Mouse (Mus musculus): ENCODE measurements around the gene Ino80. TPM values are rescaled to one million over a fixed set of nuclear protein-coding genes. Genes with fewer than 3 reads are reported as not detected.
A peak's percentile ranks its signal among the peaks of the same experiment; 100 is the strongest.

Gene Ino80
- polyA plus RNA-seq, 1 experiment from 2014 or later, result 1.4 TPM

- peaks cover 11% of the 10 kb centered on the region; the same call in 1 of the 2 replicates for H3K36me3 ChIP-seq (replicated peaks)
- no peak overlapping the region for H3K4me3 ChIP-seq (replicated peaks)
- H3K27ac ChIP-seq (replicated peaks), result no peak overlapping the region
- 75% methylated on average over 3 of the region's 3 CpGs for WGBS (ENCODE audit: insufficient replicate concordance)
- H3K9me3 ChIP-seq (replicated peaks), result no peaks in the 10 kb centered on the region
- peaks cover 29% of the 10 kb centered on the region for H3K27me3 ChIP-seq
- H3K4me1 ChIP-seq (replicated peaks), result peaks cover 24% of the 10 kb centered on the region
- no peak overlapping the region for H3K9ac ChIP-seq
- no peak for ATAC-seq (ENCODE audit: insufficient read depth)
- no peak overlapping the region for H3K4me2 ChIP-seq
Observed at GRCm38 (mm10) chr2:119355089-119355488, 122.4 kb downstream of the Ino80 start.

GRCm38 (mm10) chr2:119353707-119354106 is 123.8 kb downstream of the Ino80 start:
- no peak overlapping the region for H3K4me2 ChIP-seq
- H3K4me3 ChIP-seq (replicated peaks), result no peak overlapping the region
- no peak for ATAC-seq (ENCODE audit: insufficient read depth)
- peaks cover 11% of the 10 kb centered on the region; the same call in 1 of the 2 replicates for H3K36me3 ChIP-seq (replicated peaks)
- H3K27me3 ChIP-seq, result peaks cover 35% of the 10 kb centered on the region
- no peaks in the 10 kb centered on the region for H3K9me3 ChIP-seq (replicated peaks)
- no peak overlapping the region for H3K27ac ChIP-seq (replicated peaks)
- H3K4me1 ChIP-seq (replicated peaks), result peaks cover 27% of the 10 kb centered on the region
- 72% methylated on average over 8 of the region's 8 CpGs for WGBS (ENCODE audit: insufficient replicate concordance)
- no peak overlapping the region for H3K9ac ChIP-seq

DNA sequence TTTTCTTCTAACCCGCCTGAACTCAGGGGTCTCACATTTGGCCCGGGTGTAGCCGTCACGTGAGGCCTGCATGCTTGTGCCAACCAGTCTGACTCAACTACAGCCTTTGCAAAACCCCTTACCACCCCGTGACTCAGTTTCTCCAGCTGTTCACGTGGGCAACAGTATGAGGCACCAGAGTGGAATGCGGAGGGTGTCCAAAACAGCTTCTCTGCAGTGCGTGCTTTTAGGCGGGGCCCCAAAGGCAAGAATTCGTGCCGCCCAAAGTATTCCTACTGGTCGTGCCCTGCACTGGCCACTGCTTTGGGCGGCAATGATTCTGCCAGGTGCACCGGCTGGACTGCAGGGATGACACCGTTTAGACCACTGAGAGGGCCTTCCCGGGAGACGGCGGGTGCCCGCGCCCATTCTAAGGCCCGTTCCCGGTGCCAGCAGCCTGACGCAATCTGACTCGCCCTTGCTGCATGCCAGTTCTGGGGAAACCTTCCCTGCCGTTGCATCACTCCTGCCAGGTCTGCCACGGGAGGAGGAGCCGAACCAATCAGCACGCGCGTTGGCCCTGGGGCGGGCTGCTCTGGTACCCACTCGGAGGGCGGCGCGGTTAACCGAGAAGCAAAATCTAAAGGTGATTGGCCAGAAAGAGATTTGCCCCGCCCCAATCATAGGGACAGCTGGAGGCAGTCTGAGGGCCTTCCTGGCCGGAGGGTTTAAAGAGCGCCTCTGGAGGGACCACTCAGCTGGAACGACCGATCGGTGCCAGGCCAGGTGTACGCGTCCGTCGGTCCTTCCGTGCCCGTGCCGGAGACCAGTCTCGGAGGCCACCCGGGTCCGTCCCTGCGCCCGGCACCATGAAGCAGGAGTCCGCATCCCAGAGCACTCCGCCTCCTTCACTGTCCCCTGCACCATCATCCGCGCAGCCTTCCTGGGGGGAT is 126.7 kb downstream of the Ino80 start, which contains the start of gene Chac1:
TSS of gene Chac1 (plus strand) at position 675 of the 932 bp plus-strand sequence.
- Histone ChIP-seq H3K27me3 (peaks cover 44% of the 10 kb centered on the region), H3K9ac (peak within 1 kb of the TSS; percentile 65), H3K27ac (replicated peaks) (peak within 1 kb of the TSS; percentile 52; the same call in 1 of the 2 replicates), H3K4me2 (peak within 1 kb of the TSS; percentile 89), H3K36me3 (replicated peaks) (peaks cover 11% of the 10 kb centered on the region; the same call in 1 of the 2 replicates), H3K4me3 (replicated peaks) (peak within 1 kb of the TSS; percentile 70), H3K9me3 (replicated peaks) (no peaks in the 10 kb centered on the region), H3K4me1 (replicated peaks) (peaks cover 19% of the 10 kb centered on the region)
- WGBS (ENCODE audit: insufficient replicate concordance), result 7% methylated on average over 58 of the region's 58 CpGs
- ATAC-seq (ENCODE audit: insufficient read depth), result peak; percentile 94

- Histone ChIP-seq H3K27ac (replicated peaks) (no peak overlapping the region), H3K36me3 (replicated peaks) (no peaks in the 10 kb centered on the region), H3K9me3 (replicated peaks) (no peaks in the 10 kb centered on the region), H3K4me3 (replicated peaks) (no peak overlapping the region), H3K4me2 (no peak overlapping the region), H3K27me3 (peaks cover 24% of the 10 kb centered on the region), H3K9ac (no peak overlapping the region), H3K4me1 (replicated peaks) (no peaks in the 10 kb centered on the region; the same call in 1 of the 2 replicates)
- no peak for ATAC-seq (ENCODE audit: insufficient read depth)
- WGBS (ENCODE audit: insufficient replicate concordance), result 15% methylated on average over 6 of the region's 6 CpGs
Observed at GRCm38 (mm10) chr2:119344537-119345138, 132.8 kb downstream of the Ino80 start.

DNA sequence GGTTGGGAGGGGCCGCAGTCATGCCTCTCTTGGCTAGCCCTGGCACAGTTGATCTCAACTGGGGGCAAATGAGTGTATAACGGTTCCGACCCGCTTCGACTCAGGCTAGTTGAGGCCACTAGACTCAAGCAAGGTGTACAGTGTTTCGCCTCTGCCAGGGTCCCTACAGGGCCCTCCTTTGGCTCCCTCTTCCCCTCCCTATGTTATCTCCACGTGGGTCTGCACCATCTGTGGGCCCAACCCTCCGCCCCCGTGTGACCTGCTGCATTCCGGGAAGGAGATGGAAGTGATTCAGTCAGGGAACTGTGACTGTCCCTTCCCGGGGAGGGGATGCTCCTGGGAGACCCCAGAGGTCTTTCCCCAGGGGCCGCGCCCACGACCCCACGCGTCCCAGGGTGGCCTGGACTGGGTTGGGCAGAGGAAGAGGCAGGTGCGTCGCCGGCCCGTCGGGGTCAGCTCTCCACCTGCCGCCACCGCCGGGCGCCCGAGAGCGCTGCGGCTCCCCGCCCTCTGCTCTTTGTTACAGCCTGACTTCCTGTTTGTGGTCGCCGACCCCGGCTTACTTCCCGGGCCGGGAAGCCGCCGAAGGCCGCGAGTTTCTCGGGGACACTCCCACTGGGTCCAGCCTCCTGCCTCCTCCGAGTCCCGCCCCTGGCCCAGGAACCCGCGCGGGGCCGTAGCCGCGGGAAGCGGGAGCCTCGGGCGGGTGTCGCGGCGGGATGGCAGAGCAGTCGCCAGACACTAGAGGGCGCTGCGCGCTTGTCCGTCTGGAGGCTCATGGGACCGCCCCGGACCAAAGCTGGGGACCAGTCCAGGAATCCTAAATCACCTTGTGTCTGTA is 139.8 kb downstream of the Ino80 start:
- H3K4me3 ChIP-seq (replicated peaks), result peak overlapping the region; percentile 61
- peaks cover 57% of the 10 kb centered on the region for H3K27me3 ChIP-seq
- peak; percentile 79 for ATAC-seq (ENCODE audit: insufficient read depth)
- no peaks in the 10 kb centered on the region for H3K36me3 ChIP-seq (replicated peaks)
- H3K9me3 ChIP-seq (replicated peaks), result no peaks in the 10 kb centered on the region
- H3K9ac ChIP-seq, result peak overlapping the region; percentile 42
- H3K27ac ChIP-seq (replicated peaks), result no peak overlapping the region
- WGBS (ENCODE audit: insufficient replicate concordance), result 5% methylated on average over 60 of the region's 60 CpGs
- peak overlapping the region; percentile 80 for H3K4me2 ChIP-seq
- H3K4me1 ChIP-seq (replicated peaks), result peaks cover 16% of the 10 kb centered on the region

DNA sequence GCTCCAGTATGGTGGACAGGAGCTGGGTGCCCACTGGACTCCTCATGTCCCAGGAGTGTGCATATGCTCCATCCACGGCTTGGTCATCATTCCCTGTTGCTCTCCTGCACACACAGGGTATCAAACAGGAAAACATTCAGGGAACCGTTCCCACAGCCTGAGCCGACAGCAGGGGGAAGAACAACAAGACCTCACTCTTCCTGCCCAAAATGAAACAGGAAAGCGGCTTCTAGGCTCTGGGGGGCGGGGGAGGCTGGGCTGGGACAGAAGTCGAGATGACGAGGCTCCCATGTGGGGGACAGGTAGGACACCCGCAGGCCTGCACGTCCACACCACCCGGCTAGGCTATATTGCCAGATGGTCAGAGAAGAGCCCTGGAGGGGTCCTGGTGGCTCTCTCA is 141.0 kb downstream of the Ino80 start:
- Histone ChIP-seq H3K9ac (no peak overlapping the region), H3K9me3 (replicated peaks) (no peaks in the 10 kb centered on the region), H3K4me3 (replicated peaks) (no peak overlapping the region), H3K36me3 (replicated peaks) (no peaks in the 10 kb centered on the region), H3K4me1 (replicated peaks) (peaks cover 16% of the 10 kb centered on the region), H3K27ac (replicated peaks) (no peak overlapping the region), H3K4me2 (no peak overlapping the region), H3K27me3 (peaks cover 63% of the 10 kb centered on the region)
- 0 out of 2 replicates have a peak, but pooled peaks have one; percentile 14 for ATAC-seq (ENCODE audit: insufficient read depth)
- 17% methylated on average over 10 of the region's 10 CpGs for WGBS (ENCODE audit: insufficient replicate concordance)

GRCm38 (mm10) chr2:119336002-119336401 is 141.5 kb downstream of the Ino80 start:
- Histone ChIP-seq H3K4me1 (replicated peaks) (peaks cover 16% of the 10 kb centered on the region), H3K4me3 (replicated peaks) (no peak overlapping the region), H3K27ac (replicated peaks) (no peak overlapping the region), H3K4me2 (no peak overlapping the region), H3K36me3 (replicated peaks) (no peaks in the 10 kb centered on the region), H3K9ac (no peak overlapping the region), H3K27me3 (peaks cover 68% of the 10 kb centered on the region), H3K9me3 (replicated peaks) (no peaks in the 10 kb centered on the region)
- no peak for ATAC-seq (ENCODE audit: insufficient read depth)
- 23% methylated on average over 2 of the region's 2 CpGs for WGBS (ENCODE audit: insufficient replicate concordance)

GRCm38 (mm10) chr2:119335535-119335934 is 142.0 kb downstream of the Ino80 start:
- WGBS (ENCODE audit: insufficient replicate concordance), result 80% methylated on average over 1 of the region's 1 CpGs
- Histone ChIP-seq H3K27me3 (peaks cover 73% of the 10 kb centered on the region), H3K36me3 (replicated peaks) (no peaks in the 10 kb centered on the region), H3K27ac (replicated peaks) (no peak overlapping the region), H3K9me3 (replicated peaks) (no peaks in the 10 kb centered on the region), H3K4me1 (replicated peaks) (peaks cover 16% of the 10 kb centered on the region), H3K9ac (no peak overlapping the region), H3K4me3 (replicated peaks) (no peak overlapping the region), H3K4me2 (no peak overlapping the region)
- ATAC-seq (ENCODE audit: insufficient read depth), result no peak

GRCm38 (mm10) chr2:119334964-119335525 is 142.4 kb downstream of the Ino80 start:
- WGBS (ENCODE audit: insufficient replicate concordance), result 75% methylated on average over 7 of the region's 7 CpGs
- H3K4me3 ChIP-seq (replicated peaks), result no peak overlapping the region
- ATAC-seq (ENCODE audit: insufficient read depth), result no peak
- no peak overlapping the region for H3K4me2 ChIP-seq
- H3K9me3 ChIP-seq (replicated peaks), result no peaks in the 10 kb centered on the region
- H3K27ac ChIP-seq (replicated peaks), result no peak overlapping the region
- H3K9ac ChIP-seq, result no peak overlapping the region
- H3K4me1 ChIP-seq (replicated peaks), result peaks cover 16% of the 10 kb centered on the region
- H3K36me3 ChIP-seq (replicated peaks), result no peaks in the 10 kb centered on the region
- peaks cover 75% of the 10 kb centered on the region for H3K27me3 ChIP-seq

- peaks cover 83% of the 10 kb centered on the region for H3K27me3 ChIP-seq
Observed at GRCm38 (mm10) chr2:119334135-119334534, 143.4 kb downstream of the Ino80 start.

More at GRCm38 (mm10) chr2:119334135-119334534, 143.4 kb downstream of the Ino80 start:
- 31% methylated on average over 1 of the region's 1 CpGs for WGBS (ENCODE audit: insufficient replicate concordance)
- ATAC-seq (ENCODE audit: insufficient read depth), result no peak
- Histone ChIP-seq H3K27ac (replicated peaks) (no peak overlapping the region), H3K36me3 (replicated peaks) (no peaks in the 10 kb centered on the region), H3K9ac (no peak overlapping the region), H3K4me2 (no peak overlapping the region), H3K4me3 (replicated peaks) (no peak overlapping the region), H3K4me1 (replicated peaks) (peaks cover 16% of the 10 kb centered on the region), H3K9me3 (replicated peaks) (no peaks in the 10 kb centered on the region)

Measured in liver, embryonic 15.5 days (tissue).